Mouse (Mus musculus) thymus, adult 2 months (tissue): ENCODE measurements around the gene Mctp1.

Experiments
- CTCF ChIP-seq: fragments of 200-500 bp; IDR thresholded peaks from 2 replicates; pipeline ENCODE4 v1.5.1; 2012; ENCODE audit warnings: mild to moderate bottlenecking, control low read depth, low read length, moderate library complexity, borderline replicate concordance; ENCODE audit not compliant: control insufficient read depth, poor library complexity, insufficient read depth; ENCODE audit errors: extremely low read depth
- POLR2A ChIP-seq: fragments of 200-500 bp; IDR thresholded peaks from 2 replicates; pipeline ENCODE4 v1.6.1; 2012; ENCODE audit warnings: mild to moderate bottlenecking, low read length, control low read depth, moderate library complexity; ENCODE audit not compliant: control insufficient read depth, poor library complexity, insufficient read depth; ENCODE audit errors: extremely low read depth

DNA sequence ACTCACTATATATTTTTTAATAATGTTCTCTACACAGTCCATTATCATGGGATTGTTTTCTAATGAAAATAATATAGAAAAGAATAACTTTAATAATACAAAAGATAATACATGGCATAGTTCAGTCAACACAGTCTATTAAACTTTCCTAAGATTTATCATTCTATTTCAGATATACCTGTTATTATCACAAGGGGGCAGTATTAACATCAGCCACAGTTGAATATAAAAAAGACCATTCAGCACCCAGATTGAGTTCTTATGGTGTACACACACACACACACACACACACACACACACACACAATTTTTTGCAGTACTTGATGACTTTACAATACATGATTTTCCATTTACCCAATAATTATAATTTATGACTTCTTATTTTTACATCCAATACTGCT is 31.0 kb downstream of the Mctp1 start:
- no peak for TF ChIP-seq CTCF
- no peak for TF ChIP-seq POLR2A
